Mouse (Mus musculus) fat pad, adult 2 months (tissue): ENCODE results near the gene Clcn6.

ENCODE experiments used
- DNase-seq: peaks from one replicate; pipeline ENCODE4 v3.0.0-alpha.2; 2011; ENCODE audit warnings: low read depth, low spot score; ENCODE audit errors: extremely low read depth

Gene Clcn6

DNA sequence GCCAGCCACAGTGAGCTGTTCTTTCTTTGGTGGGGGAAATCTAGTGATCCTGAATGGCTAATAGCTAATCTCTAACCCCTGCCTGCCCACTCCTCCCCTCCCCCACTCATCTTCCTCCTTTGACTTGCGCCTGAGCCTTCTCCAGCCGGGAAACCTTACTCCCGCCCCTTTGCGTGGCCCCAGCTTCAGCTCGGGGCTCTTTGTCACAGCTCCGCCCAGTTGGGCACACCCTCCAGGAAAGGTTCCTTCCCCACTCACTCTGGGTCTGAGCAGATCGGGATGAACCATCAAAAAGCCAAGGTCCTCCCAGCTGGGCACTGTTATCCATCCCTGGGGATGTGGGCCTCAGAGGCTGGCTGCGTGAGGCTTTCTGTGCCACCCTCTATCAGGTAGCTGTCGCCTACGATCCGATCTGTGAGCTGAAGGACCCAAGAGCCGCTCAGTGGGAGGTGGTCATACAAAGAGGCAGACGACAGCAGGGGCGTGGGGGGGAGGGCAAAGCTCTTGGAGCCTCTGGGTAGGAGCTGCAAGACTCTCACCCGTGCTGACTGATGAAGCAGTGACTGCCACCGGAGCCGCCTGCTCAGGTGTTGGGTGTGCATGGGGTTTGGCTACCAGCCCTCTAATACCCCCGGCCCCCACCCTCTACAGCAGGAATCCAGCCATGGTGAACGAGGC lies 2.5 kb upstream of the Clcn6 start:
- no peak for DNase-seq

DNA sequence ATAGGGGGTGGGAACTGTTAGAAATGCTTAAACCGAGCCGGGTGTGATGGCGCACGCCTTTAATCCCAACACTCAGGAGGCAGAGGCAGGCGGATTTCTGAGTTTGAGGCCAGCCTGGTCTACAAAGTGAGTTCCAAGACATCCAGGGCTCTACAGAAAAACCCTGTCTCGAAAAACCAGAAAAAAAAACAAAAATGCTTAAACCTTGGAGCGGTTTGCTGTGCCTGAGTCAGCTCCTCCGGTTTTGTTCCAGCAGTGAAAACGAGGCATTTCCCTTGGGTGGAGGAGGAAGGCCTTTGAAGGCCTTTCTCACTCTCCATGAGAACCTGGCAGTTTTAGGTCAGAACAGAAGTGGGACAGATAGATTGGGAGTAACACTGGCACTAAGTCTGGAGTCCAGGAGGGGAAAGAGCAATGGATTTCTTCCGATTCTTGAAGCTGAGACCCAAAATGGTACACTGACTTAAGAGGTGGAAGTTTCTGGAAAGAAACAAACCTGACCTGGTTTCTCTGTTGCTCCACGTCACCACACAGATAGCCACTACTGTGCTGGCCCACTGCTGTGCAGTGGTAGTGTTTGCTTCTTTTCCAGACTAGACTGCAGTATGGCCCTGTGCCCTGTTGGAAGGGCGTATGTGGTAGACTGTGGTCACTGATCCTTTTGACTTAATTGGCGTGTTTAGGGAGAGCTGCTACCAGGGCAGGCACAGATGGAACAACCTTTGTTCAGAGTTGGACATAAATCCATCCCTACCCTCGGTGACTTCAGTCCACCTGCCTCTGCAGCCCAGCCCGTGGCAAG lies 1.6 kb upstream of the Clcn6 start:
- DNase-seq: no peak

DNA sequence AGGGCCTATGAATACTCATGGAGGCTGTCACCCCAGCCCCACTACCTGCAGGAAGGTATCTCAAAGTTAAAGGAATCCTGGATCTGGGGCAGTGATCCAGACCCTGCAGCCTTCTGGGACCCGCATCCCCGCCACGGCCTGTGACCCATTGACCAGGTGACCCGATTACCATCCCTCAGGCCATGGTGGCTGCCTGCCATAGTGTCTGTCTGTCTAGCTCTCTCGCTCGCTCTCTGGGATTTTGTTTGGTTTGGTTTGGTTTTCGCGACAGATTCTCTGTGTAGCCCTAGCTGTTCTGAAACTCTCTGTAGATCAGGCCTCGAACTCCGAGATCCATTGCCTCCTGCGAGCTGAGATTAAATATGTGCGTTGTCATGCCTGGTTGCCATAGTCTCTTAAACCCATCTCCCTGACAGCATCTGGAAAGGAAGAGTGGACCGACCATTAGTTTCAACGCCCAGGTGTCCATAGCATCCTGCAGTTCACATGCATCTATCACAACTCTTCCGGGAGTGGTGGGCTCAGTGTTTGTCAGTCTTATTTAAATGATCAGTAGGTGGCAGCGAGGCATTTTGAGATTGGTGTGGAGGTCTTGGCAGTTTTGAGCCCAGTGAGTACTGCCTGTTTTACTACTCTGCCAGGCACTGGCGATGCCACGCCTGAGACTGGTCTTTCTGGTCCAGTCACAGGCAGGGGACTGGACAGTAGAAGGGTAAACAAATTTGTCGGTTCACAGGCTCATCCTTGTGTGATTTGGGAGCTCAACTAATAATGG lies 820 bp upstream of the Clcn6 start:
- no peak for DNase-seq

GRCm38 (mm10) chr4:148038079-148038599 lies 482 bp downstream of the Clcn6 start:
- DNase-seq: no peak

DNA sequence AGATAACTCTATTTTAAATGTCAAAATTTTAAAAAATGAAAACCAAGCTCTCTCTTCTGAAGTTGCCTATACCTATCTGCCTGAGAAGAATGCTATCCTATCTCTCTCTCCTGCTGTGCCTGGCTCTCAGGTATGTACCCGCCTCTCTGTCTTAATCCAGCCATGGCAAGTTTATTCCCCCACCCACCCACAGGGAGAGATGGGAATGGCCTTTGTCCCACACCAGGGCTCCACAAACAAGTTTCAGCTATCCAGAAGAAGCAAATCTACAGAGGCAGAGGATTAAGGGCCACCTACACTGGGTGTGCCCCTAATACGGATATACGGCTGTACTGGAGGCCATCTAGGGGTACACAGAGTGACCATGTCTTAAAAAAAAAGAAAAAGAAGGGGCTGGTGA lies 3.2 kb downstream of the Clcn6 start:
- no peak for DNase-seq

DNA sequence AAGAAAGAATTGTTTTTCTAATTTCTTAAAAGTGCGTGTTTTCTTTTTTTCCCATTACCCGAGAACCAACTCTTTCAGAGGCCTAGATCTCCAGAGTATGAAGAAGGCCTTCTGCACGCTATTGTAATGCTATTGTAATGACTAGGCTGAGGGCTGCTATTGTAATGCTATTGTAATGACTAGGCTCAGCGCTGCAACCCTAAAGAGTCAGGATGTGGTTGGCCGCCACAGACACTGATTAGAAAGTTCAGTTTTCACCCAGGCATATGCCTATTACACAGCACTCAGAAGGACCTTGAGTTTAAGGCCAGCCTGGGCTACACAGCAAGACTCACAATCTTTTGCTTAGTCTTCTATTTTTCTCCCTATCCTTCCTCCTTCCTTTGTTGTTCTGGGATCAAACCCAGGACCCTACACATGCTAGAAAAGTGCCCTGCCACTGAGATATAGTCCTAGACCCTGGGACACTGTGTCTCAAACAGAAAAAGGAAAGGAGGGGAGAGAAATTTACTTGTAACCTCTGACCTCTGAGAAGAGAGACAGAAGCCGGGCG lies 4.7 kb downstream of the Clcn6 start:
- DNase-seq: no peak

DNA sequence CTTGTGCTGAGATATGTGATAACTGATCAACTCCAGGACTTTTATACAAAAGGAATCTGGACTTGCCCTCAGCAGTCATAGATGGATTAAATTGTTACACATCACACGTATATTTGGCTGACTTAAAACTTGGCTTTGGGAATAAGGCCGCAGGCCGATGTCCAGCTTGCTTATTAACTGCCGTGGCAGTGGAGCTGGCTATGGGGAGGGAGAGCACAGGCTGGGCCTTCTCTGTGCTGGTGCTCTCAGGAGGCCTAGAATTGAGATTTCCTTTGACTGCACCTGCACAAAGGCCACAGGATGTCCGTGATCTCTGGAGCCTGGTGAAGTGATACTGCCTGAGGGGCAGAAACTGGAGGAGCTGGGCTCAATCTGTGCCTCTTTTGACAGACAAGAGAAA lies 8.1 kb downstream of the Clcn6 start:
- no peak for DNase-seq

DNA sequence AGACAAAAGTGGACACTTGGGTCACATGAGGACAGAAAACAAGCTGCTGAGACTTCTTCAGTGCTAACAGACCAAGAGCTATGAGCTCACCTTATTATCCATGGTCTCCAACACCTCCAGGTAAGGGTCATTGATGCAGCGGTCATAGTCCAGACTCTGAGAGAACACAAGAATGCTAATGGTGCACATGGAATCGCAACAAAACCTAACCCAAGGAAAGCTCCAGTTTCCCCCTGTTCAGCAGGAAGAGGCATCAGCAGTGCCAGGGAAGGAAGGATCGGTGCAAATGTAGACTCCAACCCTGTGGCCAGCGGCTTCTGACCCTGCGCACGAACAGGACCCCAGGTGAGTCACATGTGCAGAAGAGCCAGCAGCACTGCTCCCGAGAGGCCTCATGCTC lies 9.3 kb downstream of the Clcn6 start:
- DNase-seq: no peak

DNA sequence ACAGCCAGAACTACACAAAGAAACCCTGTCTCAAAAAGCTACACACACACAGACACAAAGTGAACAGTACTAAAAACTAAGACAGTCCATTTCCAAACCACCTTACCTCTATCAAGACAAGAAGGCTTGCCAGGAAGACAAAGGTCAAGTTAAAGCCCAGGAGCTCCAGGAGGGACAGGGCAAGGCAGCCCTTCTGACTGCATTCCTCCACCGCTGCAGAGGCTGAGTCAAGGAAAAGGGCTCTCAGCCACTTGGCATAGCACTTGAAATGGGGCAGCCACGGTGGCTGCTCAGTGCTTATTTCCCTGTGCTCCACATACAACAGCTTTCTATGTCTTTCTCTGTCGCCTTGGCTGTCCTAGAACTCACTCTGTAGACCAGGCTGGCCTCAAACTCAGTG lies 14.6 kb downstream of the Clcn6 start:
- DNase-seq: no peak

DNA sequence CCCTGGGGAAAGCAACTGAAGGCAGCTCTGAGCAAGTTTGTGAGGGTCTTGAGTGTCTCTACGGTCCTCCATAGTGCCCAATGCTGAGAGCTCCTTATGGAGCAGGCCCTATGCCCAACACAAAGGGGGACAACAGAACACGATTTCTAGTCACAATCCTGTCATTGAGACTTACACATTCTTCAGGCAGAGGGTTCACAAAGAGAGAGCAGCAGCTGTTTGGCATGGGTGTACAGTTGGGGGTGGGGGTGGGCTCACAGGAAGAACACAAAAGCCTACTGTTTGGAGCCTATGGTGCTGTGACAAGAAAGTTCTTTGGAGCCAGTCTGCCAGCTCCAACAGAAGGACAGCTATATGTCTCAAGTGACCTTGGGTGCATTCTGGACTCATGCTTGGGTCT lies 20.2 kb downstream of the Clcn6 start:
- no peak for DNase-seq

- DNase-seq: no peak
These were observed 21.6 kb downstream of the Clcn6 start for GRCm38 (mm10) chr4:148016981-148017380.

GRCm38 (mm10) chr4:148015418-148015817 lies 23.2 kb downstream of the Clcn6 start:
- DNase-seq: no peak

DNA sequence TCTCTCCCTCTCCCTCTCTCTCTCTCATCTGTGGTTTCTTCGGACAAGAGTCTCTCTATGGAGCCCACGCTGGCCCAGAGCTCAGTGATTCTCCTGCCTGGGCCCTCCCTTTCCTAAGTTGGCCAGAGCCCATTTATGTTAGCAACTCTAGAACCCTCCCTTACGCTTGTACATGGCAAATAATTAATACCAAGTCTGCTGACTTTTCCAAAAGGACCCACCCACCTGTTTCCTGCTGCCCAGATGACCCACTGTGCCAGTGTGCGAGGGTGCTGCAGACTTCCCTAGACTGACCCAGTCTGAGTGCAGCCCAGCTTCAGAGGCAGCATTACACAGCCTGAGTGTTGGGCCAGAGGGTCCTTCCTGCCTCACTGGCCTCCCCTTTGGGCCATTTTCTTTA lies 26.4 kb downstream of the Clcn6 start:
- DNase-seq: no peak

GRCm38 (mm10) chr4:148011332-148011731 lies 27.3 kb downstream of the Clcn6 start:
- no peak for DNase-seq

GRCm38 (mm10) chr4:148009641-148010040 lies 29.0 kb downstream of the Clcn6 start:
- DNase-seq: no peak

DNA sequence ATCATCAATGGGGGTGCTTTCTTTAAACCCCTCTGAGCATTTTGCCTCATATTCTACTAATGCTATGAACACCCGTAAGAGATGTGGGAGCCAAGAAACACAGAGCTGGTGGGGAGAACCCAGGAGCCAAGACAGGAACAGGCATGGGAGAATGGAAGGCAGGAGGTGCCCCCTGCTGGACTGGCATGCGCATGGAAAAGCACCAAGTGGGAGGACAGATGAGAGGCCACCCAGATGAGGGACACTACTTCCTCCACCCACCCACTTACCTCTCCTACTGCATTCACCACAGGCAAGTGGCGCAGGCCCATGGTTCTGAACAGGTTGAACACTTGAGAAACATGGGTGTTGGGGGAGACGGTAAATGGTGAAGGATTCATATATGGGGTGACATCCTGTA lies 30.2 kb downstream of the Clcn6 start:
- no peak for DNase-seq

DNA sequence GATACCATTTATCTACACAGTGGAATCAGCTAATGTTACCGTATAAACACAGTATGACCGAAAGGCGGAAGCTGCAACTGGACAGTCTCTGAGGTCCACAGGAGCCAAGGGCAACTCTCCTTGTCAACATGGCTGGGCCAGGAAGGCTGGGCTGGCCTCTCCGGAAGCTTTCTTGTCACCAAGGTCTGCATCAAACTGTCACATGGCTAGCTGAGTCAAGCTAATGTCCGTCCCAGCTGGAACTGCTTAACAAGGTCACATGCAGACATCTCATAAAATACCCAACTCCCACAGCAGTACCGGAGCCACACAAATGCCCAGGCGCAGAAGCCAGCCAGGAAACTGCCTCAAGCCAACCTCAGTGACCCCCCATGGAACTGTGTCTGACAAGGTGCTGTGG lies 34.3 kb downstream of the Clcn6 start:
- DNase-seq: no peak

DNA sequence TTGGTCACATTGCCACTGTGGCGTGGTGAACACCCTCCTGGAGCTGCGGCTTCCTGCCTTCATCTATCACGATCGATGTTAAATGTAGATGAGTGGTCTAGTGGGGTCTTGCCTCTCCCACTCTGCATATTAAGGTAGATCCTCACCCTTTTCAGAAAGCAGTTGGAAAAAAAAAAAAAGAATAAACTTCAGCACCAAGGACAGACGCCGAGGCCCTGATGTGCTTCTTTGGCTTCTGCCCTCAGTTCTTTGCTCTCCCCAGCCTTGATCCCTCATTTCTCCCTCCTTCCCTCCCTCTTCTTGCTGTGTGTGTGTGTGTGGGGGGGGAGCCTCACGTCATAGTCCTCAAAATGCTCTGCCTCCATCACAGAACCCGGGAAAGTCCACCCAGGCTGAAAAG lies 36.8 kb downstream of the Clcn6 start:
- DNase-seq: no peak

- no peak for DNase-seq
These were observed 37.4 kb downstream of the Clcn6 start for GRCm38 (mm10) chr4:148001013-148001789.

GRCm38 (mm10) chr4:148000202-148000772 lies 38.3 kb downstream of the Clcn6 start, which contains the start of gene Nppa:
Gene Nppa, plus strand, starts transcription at chr4:148000722.
- DNase-seq: no peak
